Mouse (Mus musculus): ENCODE measurements at regions not wholly inside any gene's neighbourhood (a gene's known extent, or its start where the extent isn't known, plus 50 kb on each side); places are given as distances from the start of the nearest gene placed in this dataset.

DNA sequence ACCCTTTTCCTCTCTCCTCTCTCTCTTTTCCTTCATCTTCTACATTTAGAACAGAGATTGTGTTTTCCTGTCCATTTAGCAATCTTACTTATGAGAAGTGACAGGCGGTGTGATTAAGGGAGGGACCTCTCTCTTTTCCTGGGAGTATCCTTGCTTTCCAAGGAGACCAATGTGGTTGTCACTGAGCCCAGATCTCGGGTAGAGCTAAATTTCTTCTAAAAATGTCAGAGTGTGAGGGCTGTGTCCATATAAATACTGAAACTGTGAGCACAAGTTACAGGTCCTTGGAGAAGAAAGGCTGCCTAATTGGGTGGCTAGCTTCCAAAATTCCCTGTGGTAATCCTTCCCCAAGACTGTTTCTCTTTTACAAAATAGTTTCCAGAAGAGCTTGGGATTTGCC is 166.4 kb upstream of the Arhgap20 start:
- Histone ChIP-seq H3K79me2 (ENCODE audit: control insufficient read depth, insufficient read depth, low read length) (no peaks in the 10 kb centered on the region), H3K9ac (ENCODE audit: low read depth, low read length) (no peak overlapping the region), H3K36me3 (ENCODE audit: control insufficient read depth, insufficient read depth, low read length) (no peaks in the 10 kb centered on the region), H3K4me3 (ENCODE audit: insufficient read depth, low read depth, low read length) (no peak overlapping the region), H3K27me3 (ENCODE audit: control insufficient read depth, insufficient read depth, low read length) (no peaks in the 10 kb centered on the region), H3K4me1 (ENCODE audit: control insufficient read depth, insufficient read depth, low read length) (no peaks in the 10 kb centered on the region), H3K27ac (replicated peaks; ENCODE audit: insufficient read depth, low read depth, low read length) (no peak overlapping the region)
- TF ChIP-seq CTCF (IDR thresholded peaks at IDR 0.05; ENCODE audit: low read depth, low read length): no peak
- no peak for TF ChIP-seq POLR2A (IDR thresholded peaks at IDR 0.05; ENCODE audit: extremely low read depth, insufficient read depth, low read length)
- no peak for DNase-seq (ENCODE audit: extremely low read depth, low read depth, low spot score)
- 57% methylated on average over 2 of the region's 2 CpGs for WGBS

DNA sequence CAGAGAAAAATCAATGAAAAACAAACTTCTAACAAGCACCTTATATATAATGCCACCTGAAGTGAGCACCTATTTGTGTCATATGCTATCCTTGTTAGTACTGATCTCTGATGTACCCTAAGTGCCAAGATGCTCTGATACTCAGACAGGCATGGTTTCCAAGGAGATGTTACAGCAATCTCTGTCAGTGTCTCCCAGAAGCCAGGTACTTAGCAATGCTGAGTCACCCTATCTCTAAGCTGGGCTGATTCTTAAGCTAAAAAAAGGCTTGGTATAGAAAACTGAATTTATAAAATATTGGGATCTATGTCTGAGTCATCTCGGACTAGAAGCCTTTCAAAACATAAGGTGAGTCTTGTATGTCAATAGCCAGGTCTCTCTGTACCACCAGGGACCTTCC is 157.0 kb upstream of the Arhgap20 start:
- WGBS: 58% methylated on average over 1 of the region's 1 CpGs
- TF ChIP-seq POLR2A (IDR thresholded peaks at IDR 0.05; ENCODE audit: extremely low read depth, insufficient read depth, low read length): no peak
- no peak for TF ChIP-seq CTCF (IDR thresholded peaks at IDR 0.05; ENCODE audit: low read depth, low read length)
- no peak overlapping the region for H3K4me3 ChIP-seq (ENCODE audit: insufficient read depth, low read depth, low read length)
- H3K27ac ChIP-seq (replicated peaks; ENCODE audit: insufficient read depth, low read depth, low read length): no peak overlapping the region
- no peaks in the 10 kb centered on the region for H3K36me3 ChIP-seq (ENCODE audit: control insufficient read depth, insufficient read depth, low read length)
- peaks cover 4% of the 10 kb centered on the region; the same call in 1 of the 2 replicates for H3K27me3 ChIP-seq (ENCODE audit: control insufficient read depth, insufficient read depth, low read length)
- DNase-seq (ENCODE audit: extremely low read depth, low read depth, low spot score): no peak
- H3K79me2 ChIP-seq (ENCODE audit: control insufficient read depth, insufficient read depth, low read length): no peaks in the 10 kb centered on the region
- H3K4me1 ChIP-seq (ENCODE audit: control insufficient read depth, insufficient read depth, low read length): no peaks in the 10 kb centered on the region
- no peak overlapping the region for H3K9ac ChIP-seq (ENCODE audit: low read depth, low read length)

DNA sequence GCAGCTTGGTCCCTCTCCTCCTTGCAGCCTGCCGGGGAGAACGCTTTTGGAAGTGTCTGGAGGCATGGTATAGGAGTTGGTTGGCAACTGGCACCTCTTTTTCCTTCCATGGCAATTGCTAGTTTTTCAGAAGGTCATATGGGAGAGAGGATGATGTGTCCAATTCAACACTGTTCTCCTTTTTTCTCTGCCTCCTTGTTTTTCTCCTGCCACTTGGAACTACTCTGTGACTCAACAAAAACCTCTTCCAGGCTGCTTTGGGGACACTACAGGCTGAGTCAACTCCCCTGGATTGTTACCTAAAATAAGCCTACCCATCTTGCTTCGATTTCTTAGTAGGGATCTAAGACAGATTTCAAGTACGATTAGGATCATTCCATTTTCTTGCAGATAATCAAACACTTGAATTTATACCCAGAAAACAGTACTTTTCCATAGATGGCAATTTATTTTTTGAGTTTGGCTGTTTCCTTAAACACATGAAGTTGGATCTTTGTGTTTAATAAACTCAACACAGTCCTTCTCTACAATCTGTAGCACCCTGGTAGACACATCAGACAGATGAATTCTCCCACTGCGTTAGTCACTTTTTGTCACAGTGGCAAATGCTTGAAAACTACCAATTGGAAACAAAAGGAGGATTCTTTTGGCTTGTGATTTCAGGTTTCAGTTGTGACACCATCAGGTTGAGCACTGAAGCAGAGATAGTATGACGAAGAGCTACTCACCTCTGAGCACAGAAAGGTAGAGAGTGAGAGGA is 156.3 kb upstream of the Arhgap20 start:
- TF ChIP-seq CTCF (IDR thresholded peaks at IDR 0.05; ENCODE audit: low read depth, low read length) (no peak), POLR2A (IDR thresholded peaks at IDR 0.05; ENCODE audit: extremely low read depth, insufficient read depth, low read length) (no peak)
- Histone ChIP-seq H3K4me1 (ENCODE audit: control insufficient read depth, insufficient read depth, low read length) (no peaks in the 10 kb centered on the region), H3K27ac (replicated peaks; ENCODE audit: insufficient read depth, low read depth, low read length) (no peak overlapping the region), H3K9ac (ENCODE audit: low read depth, low read length) (no peak overlapping the region), H3K36me3 (ENCODE audit: control insufficient read depth, insufficient read depth, low read length) (no peaks in the 10 kb centered on the region), H3K4me3 (ENCODE audit: insufficient read depth, low read depth, low read length) (no peak overlapping the region), H3K27me3 (ENCODE audit: control insufficient read depth, insufficient read depth, low read length) (peaks cover 4% of the 10 kb centered on the region; the same call in 1 of the 2 replicates), H3K79me2 (ENCODE audit: control insufficient read depth, insufficient read depth, low read length) (no peaks in the 10 kb centered on the region)
- no peak for DNase-seq (ENCODE audit: extremely low read depth, low read depth, low spot score)
- 80% methylated on average over 6 of the region's 6 CpGs for WGBS

DNA sequence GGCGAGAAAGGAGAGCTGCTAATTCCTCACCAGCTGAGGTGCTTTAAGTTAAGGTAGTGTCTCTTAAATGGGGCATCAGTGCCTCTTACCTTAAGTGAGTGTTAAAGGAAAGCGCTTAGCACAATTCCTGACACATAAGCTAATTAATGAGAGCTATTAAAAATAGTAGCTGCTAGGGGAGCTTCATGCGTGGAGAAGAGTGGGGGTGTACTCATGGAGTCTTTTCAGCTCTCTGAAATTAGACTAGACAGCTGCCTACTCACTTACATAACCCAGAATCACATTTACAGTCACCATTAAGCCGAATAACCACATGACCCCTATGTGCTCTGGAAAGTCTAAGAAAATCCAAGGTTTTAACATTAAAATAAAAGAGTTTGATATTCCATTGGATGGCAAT is 139.0 kb upstream of the Arhgap20 start:
- 0 out of 2 replicates have a peak, but pooled peaks cover 3% of the 10 kb centered on the region for H3K27me3 ChIP-seq (ENCODE audit: control insufficient read depth, insufficient read depth, low read length)
- no peak overlapping the region for H3K27ac ChIP-seq (replicated peaks; ENCODE audit: insufficient read depth, low read depth, low read length)
- no peaks in the 10 kb centered on the region for H3K79me2 ChIP-seq (ENCODE audit: control insufficient read depth, insufficient read depth, low read length)
- DNase-seq (ENCODE audit: extremely low read depth, low read depth, low spot score): no peak
- 83% methylated on average over 4 of the region's 4 CpGs for WGBS
- TF ChIP-seq POLR2A (IDR thresholded peaks at IDR 0.05; ENCODE audit: extremely low read depth, insufficient read depth, low read length) (no peak), CTCF (IDR thresholded peaks at IDR 0.05; ENCODE audit: low read depth, low read length) (no peak)
- H3K4me3 ChIP-seq (ENCODE audit: insufficient read depth, low read depth, low read length): no peak overlapping the region
- H3K36me3 ChIP-seq (ENCODE audit: control insufficient read depth, insufficient read depth, low read length): no peaks in the 10 kb centered on the region
- no peaks in the 10 kb centered on the region for H3K4me1 ChIP-seq (ENCODE audit: control insufficient read depth, insufficient read depth, low read length)
- no peak overlapping the region for H3K9ac ChIP-seq (ENCODE audit: low read depth, low read length)

DNA sequence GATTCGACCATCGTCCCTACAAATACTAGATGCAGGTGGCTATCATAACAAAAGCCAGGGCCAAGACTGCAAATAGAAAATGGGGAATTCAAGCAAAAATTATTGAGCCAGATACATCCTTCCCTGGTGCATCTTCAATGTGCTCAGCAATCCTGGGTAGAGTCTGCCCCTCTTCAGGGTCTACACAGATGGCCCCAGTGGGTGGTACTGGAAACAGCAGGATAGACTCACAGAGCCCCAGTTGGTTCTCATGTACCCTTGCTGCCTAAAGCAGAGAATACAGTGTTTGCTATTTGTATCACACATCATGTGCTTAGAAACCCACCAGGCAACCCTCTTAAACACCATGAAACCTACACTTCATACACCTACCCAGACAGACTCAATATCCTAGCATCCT is 129.0 kb upstream of the Arhgap20 start:
- WGBS: 91% methylated on average over 2 of the region's 2 CpGs

DNA sequence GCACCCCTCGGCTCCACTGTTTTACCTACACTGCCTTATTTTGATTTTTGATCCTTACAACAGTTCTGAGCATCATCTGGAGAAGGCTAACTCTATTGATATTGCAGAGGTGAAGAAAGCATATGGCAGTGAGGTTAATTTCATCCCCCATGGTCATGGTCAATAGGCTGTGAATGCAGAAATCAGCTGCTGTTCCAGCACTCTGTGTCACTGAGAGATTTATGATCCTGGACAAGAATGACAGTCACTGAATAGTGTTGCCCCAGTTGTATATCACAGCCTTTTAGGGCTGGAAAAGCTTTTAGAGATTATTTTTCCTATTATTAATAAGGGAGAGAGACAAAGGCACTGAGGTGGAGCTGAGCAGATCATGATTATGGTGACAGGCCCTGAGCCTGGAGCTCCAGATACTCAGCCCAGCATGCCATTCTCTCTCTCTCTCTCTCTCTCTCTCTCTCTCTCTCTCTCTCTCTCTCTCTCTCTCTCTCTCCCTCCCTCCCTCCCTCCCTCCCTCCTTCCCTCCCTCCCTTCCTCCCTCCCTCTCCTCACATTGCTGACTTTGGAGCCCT is 128.5 kb upstream of the Arhgap20 start:
- no peak overlapping the region for H3K27ac ChIP-seq (replicated peaks; ENCODE audit: insufficient read depth, low read depth, low read length)
- no peak for DNase-seq (ENCODE audit: extremely low read depth, low read depth, low spot score)
- no peaks in the 10 kb centered on the region for H3K27me3 ChIP-seq (ENCODE audit: control insufficient read depth, insufficient read depth, low read length)
- H3K4me3 ChIP-seq (ENCODE audit: insufficient read depth, low read depth, low read length): no peak overlapping the region
- H3K79me2 ChIP-seq (ENCODE audit: control insufficient read depth, insufficient read depth, low read length): no peaks in the 10 kb centered on the region
- WGBS: 78% methylated on average over 1 of the region's 1 CpGs
- TF ChIP-seq POLR2A (IDR thresholded peaks at IDR 0.05; ENCODE audit: extremely low read depth, insufficient read depth, low read length) (no peak), CTCF (IDR thresholded peaks at IDR 0.05; ENCODE audit: low read depth, low read length) (no peak)
- H3K4me1 ChIP-seq (ENCODE audit: control insufficient read depth, insufficient read depth, low read length): no peaks in the 10 kb centered on the region
- H3K36me3 ChIP-seq (ENCODE audit: control insufficient read depth, insufficient read depth, low read length): no peaks in the 10 kb centered on the region
- H3K9ac ChIP-seq (ENCODE audit: low read depth, low read length): no peak overlapping the region

More for the DNA sequence above, 129.0 kb upstream of the Arhgap20 start:
- no peak for TF ChIP-seq POLR2A (IDR thresholded peaks at IDR 0.05; ENCODE audit: extremely low read depth, insufficient read depth, low read length)
- TF ChIP-seq CTCF (IDR thresholded peaks at IDR 0.05; ENCODE audit: low read depth, low read length): no peak
- H3K27me3 ChIP-seq (ENCODE audit: control insufficient read depth, insufficient read depth, low read length): no peaks in the 10 kb centered on the region
- no peaks in the 10 kb centered on the region for H3K4me1 ChIP-seq (ENCODE audit: control insufficient read depth, insufficient read depth, low read length)
- DNase-seq (ENCODE audit: extremely low read depth, low read depth, low spot score): no peak
- H3K9ac ChIP-seq (ENCODE audit: low read depth, low read length): no peak overlapping the region
- no peak overlapping the region for H3K4me3 ChIP-seq (ENCODE audit: insufficient read depth, low read depth, low read length)
- no peaks in the 10 kb centered on the region for H3K36me3 ChIP-seq (ENCODE audit: control insufficient read depth, insufficient read depth, low read length)
- no peak overlapping the region for H3K27ac ChIP-seq (replicated peaks; ENCODE audit: insufficient read depth, low read depth, low read length)
- no peaks in the 10 kb centered on the region for H3K79me2 ChIP-seq (ENCODE audit: control insufficient read depth, insufficient read depth, low read length)
